Mouse (Mus musculus): ENCODE measurements around the gene H2-T24.
"Not testable (repeated sequence)": the region's sequence is repeated elsewhere in the genome, so short reads cannot be mapped to it uniquely, and the experiment has no call there.

H2-T24 gene

DNA sequence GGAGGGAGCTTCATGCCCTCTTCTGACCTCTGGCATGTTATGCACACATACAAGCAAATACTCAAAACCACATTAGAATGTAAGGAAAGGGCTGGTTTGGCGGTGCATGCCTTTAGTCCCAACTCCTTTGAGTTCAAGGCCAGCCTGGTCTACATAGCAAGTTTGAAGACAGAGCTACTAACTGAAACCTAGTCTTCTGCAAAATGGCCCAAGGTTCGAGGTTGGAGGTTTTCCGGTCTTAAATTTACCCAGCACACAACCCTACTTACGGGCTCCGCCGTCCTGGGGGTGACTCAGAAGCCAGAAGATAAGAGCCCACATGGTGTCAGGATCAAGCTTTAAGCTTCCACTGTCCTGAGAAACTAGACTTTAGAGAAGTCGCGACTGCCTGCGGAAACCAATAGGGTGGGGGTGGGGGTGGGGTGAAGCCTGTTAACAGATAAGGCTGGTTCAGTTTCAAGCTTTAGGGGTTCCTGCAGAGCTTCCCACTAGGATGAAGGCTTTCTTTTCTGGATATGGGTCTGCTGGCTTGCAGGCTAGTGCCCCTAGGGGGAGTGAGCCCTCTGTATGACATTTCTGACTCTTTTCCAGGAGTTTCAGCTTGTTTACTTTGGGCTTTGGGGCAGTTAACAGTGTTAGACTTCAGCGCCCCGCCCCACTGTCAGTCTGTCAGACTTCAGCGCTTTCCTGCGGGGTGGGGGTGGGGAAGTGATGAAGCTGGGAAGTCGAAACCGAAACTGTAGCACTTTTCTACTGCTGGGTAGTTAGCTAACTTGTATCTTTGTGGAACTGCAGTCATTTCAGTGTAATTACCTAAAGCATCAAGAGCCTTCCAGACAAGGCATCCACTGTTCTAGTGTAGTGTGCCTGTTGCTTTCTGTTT lies at the start of gene H2-T24:
Gene H2-T24, minus strand, starts transcription at position 370 of the 883 bp plus-strand sequence.
- peak; percentile 79 for DNase-seq (ENCODE audit: low read depth)

DNA sequence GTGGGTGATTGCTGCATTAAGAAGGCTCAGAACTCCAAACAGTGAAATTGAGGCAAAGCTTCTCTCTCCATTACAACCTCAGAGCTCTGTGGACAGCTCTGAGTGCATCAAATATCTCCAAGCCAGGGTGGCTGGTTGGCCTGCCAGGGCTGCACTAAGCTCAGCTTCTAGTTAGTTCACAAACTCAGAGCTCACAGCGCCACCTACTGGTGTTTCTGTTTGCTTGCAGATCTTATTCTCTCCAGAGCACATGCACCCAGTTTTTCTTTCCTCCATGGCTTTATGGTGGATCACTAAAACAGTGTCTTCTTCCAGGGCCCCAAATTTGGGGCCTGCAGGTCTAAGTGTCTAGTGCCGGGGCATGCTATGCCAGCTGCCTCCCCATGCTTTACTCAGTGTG lies 40.5 kb upstream of the H2-T24 start:
- DNase-seq (ENCODE audit: low read depth), result peak; percentile 96

DNA sequence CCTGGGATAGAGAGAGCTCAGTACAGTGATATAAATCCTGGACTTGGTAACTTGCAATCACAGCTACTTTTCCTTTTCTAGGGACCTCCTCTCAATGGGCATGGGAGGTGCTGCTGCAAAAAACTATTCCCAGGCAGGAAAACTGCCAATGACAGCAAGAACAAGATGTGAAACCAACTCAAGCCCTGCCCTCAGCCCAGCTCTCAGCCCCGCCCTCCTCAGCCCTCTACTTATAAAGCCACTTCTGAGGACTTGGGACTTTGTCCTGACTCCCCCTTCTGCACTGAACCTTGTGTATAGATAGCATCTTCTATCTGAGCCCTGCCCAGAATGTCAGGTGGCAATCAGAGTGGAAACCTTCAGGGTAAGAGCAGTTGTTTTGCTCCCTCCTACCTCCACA lies 38.0 kb upstream of the H2-T24 start, which contains the start of gene Gm11127:
Gene Gm11127, minus strand, starts transcription at position 10 of the 400 bp plus-strand sequence.
- not testable (repeated sequence) for DNase-seq (ENCODE audit: low read depth)

DNA sequence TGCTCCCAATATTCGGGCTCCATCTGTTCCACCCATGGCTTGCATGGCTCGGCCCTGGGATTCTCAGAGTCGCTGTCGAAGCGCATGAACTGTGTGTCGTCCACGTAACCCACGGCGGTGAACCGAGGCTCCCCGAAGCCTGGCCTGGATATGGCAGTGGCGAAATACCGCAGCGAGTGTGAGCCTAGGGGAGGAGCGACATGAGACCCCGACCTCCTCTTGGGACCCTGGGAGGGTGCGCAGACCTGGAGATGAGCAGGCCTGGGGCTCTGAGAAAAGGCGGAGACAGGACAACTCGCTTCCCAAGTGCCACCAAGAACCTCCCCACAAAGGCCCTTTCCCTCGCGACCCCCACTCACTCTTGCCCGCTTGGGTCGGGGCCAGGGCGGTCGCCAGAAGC lies 37.6 kb upstream of the H2-T24 start:
- DNase-seq (ENCODE audit: low read depth), result not testable (repeated sequence)

DNA sequence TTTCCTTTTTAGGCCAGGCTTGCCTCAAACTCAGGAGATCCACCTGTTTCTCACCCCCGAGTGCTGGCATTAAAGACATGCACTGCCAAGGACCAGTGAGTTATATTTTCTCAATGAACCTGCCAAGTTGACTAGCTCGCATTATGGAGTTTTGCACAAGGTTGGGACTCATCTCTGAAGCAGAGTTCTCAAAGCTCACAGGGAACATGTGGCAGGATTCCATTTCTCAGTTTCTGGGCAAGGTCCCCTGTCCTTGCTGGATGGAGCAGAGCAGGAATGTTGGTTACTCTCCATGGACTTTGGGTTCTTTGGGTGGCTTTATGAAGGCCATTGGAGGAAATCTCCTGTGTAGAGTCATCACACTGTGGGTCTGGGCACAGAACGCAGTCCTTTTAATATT lies 22.9 kb upstream of the H2-T24 start:
- DNase-seq (ENCODE audit: low read depth), result peak; percentile 19

DNA sequence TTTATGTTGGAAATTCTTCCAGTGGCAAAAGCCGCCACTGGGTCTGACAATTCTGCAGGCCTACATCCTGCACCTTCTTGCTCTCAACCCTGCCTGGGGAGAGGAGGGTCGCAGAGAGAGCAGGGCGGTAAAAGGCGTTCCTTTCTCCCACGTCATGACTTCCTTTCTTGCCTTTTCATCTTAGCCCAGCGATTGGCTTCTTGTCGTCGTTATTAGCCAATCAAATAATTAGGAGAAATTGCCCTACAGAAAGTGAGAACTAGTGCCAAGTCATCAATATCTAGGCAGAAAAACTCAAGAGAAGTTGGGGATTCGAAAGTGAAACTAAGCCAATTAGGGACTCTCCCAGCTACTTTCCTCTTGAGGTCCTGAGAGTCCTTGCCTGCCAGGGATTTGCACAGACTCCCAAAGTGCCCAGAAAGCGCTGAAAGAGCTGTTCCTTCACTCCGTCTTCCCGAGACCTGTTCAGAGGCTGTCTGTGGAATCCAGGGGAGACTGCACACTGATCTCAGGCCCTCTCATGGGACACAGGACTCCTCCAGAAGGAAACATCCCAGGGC lies 22.3 kb upstream of the H2-T24 start, which contains the start of the genes H2-T22 and Gm6034:
Gene H2-T22, minus strand, starts transcription at position 138 of the 560 bp plus-strand sequence.
Gene Gm6034, plus strand, starts transcription at position 352 of the 560 bp plus-strand sequence.
- DNase-seq (ENCODE audit: low read depth), result peak; percentile 87

DNA sequence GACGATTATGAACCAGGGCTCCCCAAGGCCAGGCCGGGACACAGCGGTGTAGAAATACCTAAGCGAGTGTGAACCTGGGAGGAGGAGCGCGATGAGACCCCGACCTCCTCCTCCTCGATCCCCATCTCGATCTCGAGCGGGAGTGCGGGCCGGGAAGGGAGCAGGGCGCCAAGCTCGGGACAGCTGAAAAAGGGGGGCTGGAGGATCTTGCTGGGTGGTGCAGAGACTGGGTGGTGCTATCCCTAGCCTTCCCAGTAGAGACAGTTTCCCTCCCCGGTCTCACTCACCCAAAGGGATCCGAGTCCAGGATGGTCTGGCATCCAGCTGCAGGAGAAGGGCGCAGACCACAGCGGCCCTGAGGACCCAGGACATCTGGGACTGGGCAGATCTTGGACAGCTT lies 21.7 kb upstream of the H2-T24 start:
- DNase-seq (ENCODE audit: low read depth), result not testable (repeated sequence)

DNA sequence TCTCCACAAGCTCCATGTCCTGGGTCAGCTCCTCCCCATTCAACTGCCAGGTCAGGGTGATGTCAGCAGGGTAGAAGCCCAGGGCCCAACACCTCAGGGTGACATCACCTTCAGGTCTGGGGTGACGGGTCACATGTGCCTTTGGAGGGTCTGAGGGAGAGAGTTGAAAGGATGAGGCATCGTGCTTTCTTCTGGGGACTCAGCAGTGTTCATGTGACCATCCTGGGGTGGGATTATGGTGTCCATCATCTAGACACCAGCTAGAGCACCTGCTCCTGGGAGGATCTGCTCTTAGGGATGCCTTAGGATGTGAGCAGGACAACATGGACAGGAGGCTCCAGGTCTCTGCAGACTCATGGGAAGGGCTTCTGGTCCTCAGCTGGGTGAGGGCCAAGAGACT lies 20.2 kb upstream of the H2-T24 start:
- DNase-seq (ENCODE audit: low read depth), result not testable (repeated sequence)

DNA sequence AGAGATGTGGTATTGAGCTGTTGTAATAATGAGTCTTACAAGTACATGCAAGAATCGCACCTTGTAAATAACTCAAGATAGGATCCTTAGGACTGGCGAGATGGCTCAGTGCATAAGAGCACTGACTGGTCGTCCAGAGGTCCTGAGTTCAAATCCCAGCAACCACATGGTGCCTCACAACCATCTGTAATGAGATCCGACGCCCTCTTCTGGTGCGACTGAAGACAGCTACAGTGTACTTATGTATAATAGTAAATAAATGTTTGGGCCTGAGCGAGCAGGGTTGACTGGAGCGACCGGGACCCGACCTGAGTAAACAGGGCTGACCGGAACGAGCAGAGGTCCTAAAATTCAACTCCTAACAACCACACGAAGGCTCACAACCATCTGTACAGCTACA lies 15.8 kb upstream of the H2-T24 start:
- not testable (repeated sequence) for DNase-seq (ENCODE audit: low read depth)

DNA sequence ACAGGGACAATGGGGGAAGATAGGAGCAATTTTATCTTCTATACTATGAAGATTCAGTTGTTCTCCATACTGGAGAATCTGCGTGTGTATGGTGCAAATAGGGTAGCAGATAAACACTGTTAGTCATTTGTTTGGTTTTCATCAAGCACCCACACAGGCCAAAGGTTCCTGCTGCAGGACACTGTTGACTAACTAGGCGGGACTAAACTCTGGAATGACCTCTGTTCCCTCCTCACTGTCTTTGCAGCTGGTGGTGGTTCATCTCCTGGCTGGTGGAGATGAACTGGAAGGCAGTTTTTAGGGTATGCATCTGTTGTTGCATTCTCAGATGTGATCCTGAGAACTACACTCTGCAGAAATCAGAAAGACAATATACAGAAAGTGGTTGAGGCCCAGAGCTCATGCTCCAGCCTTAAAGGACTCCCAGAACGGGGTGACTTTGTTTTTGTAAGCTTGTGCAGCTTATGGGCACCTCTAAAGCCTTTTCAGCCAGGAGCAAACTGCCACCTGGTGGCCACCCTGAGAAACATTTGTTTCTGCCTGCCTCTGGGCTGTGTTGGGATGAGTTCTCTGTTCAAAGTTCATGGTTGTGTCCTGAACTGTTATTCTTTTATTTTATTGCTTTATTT lies 14.8 kb upstream of the H2-T24 start:
- not testable (repeated sequence) for DNase-seq (ENCODE audit: low read depth)

DNA sequence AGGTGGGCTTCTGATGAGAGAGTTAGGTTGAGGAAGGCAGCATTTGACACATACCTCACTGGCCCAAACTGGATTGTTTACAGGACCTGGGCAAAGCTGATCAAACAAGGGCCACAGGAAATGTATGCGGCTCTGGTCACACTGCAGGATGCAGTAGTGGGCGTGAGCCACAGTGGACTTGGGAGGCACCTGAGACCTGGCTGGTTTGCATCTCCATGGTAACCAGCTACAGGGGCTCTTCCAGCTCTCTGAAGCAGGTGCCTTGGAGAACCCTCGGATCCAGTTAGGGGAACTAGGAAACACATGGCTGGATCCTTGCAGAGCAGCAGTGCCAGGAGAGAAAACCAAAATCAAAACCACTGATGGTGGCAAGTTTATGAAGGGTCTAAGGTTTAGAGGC lies 14.2 kb upstream of the H2-T24 start:
- not testable (repeated sequence) for DNase-seq (ENCODE audit: low read depth)

DNA sequence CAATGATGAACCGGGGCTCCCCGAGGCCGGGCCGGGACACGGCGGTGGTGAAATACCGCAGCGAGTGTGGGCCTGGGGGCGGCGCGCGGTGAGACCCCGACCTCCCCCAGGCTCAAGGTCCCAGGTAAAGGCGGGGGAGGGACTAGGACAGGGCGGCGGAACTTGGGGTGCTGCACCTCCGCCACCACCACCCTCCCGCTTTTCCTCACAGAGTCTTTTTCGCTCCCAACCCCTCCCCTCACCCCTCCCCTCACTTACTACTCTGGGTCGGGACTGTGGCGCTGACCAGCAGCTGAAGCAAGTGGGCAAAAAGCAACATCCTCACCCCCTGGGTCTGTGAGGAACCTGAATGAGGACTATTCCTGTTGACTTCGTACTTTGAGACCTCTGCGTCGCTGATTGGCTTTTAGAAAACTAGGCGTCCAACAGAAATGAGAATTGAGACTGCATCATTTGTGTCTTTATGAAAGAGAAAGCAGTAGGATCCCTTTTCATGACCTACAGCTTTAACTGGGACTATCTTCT lies 12.1 kb upstream of the H2-T24 start, which contains the start of gene H2-T23:
Gene H2-T23, minus strand, starts transcription at position 505 of the 525 bp plus-strand sequence.
- DNase-seq (ENCODE audit: low read depth), result peak; percentile 62

DNA sequence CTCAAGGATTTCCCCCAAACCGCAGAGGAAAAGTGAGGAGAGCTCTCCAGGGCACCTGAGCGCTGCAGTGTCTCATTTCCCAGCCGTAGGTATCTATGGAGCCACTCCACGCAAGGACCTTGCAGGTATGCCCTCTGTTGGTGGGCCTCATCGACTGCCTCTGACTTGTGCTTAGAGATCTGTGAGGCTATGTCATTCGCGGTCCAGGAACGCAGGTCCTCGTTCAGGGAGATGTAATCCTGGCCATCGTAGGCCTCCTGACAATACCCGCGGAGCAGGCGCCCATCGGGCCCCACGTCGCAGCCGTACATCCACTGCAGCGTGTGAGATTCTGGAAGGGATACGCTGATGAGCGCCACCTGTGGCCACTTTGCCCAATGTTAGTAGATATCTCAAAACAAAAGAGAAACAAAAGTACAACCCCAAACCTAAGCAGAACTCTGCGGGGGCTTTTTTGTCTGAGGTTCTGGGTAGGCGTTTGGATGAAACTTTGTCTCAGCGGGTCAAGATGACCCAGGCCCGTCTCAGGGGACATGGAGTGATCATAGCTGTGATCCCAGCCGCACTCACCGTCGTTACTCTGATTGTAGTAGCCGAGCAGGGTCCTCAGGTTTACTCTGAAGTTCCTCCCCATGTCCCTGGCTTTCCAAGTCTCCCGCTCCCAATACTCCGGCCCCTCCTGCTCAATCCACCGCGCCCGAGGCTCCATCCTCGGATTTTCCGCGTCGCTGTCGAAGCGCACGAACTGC lies 11.4 kb upstream of the H2-T24 start:
- not testable (repeated sequence) for DNase-seq (ENCODE audit: low read depth)

DNA sequence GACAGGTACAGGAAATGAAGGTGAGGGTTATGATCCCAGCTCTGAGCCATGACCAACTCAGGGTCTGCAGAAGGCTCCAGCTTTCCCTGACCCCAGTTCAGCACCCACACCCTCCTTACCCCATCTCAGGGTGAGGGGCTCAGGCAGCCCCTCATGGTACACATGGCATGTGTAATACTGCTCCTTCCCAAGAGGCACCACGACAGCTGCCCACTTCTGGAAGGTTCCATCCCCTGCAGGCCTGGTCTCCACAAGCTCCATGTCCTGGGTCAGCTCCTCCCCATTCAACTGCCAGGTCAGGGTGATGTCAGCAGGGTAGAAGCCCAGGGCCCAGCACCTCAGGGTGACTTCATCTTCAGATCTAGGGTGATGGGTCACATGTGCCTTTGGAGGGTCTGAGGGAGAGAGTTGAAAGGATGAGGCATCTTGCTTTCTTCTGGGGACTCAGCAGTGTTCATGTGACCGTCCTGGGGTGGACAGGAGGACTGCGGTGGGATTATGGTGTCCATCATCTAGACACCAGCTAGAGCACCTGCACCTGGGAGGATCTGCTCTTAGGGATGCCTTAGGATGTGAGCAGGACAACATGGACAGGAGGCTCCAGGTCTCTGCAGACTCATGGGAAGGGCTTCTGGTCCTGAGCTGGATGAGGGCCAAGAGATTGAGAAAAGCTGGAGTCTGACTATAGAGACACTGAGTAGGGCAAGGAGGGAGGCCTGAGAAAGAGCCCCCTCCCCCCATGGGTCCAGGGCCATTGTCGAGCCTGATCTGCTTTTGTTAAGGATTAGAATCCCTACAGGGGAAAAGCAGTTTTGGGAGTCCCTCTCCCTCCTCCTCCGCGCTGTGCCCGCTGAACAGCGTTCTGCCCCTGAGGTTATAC lies 10.6 kb upstream of the H2-T24 start:
- not testable (repeated sequence) for DNase-seq (ENCODE audit: low read depth)

DNA sequence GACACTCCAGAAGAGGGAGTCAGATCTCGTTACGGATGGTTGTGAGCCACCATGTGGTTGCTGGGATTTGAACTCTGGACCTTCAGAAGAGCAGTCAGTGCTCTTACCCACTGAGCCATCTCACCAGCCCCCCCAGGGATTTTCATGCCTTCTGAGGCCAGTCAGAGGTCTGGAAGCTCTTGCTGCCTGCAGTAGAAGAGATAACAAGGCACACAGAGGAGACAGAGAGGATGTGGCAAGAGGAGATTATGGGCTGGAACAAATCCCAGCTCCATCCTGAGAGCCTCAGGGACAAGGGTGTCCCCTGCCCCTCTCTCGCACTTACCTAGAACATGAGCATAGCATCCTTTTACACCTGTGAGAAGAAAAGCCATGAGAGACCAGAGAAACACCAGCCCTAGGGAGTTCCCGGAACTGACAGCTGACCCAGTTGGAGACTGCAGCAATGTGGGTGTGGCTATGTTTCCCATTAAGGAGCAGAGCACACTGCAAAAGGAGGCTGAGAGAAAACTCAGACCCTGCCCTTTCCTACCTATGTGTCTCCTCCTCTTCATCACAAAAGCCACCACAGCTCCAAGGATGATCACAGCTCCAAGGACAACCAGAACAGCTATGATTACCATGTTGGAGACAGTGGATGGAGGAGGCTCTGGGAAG lies 9.8 kb upstream of the H2-T24 start:
- not testable (repeated sequence) for DNase-seq (ENCODE audit: low read depth)

DNA sequence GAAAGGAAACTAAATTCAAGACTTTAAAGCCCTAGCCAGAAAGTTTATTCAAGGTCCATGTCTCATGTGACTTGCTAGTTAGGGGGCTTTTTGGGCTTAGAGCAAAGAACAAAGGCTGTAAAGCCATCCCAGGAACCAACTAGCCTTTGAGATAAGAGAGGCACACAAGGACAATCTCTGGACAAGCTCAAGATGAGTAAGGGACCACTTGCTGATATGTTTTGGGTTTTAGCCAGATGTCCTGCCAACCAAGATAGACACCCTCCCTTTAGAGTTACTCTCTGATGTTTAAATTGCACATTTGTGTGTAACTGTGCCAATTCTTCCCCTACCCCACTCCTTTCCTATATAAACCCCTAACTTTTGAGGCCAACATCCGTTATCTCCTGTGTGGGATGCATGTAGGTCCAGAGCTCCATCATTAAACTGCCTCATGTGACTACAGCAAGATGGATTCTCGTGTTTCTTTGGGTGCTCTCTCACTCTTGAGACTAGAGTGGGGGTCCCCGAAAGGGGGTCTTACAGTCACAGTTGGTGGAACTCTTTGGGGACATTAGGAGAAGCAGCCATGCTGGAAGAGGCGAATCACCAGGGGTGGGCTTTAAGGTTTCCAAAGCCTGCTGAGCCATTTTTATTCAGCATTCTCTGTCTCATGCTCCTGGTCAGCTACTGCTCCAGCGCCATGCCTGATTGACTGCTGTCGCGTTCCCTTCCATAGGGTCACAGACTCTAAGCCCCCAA lies 8.7 kb upstream of the H2-T24 start:
- no peak for DNase-seq (ENCODE audit: low read depth)

DNA sequence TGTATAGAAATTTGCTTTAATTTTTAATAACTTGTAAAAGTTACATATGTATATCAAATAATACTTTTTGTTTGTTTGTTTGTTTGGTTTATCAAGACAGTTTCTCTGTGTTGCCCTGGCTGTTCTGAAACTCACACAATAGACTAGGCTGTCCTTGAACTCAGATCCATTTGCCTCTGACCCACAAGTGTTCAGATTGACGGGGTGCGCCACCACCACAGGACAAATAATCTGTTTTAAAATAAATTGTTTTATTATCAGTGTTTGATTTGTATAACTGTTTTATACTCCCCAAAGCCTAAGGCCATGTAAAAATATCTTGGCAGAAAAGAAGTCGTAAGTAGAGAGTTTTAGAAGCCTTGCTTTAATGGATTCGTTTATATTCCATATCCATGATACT lies 7.3 kb upstream of the H2-T24 start:
- DNase-seq (ENCODE audit: low read depth), result no peak

DNA sequence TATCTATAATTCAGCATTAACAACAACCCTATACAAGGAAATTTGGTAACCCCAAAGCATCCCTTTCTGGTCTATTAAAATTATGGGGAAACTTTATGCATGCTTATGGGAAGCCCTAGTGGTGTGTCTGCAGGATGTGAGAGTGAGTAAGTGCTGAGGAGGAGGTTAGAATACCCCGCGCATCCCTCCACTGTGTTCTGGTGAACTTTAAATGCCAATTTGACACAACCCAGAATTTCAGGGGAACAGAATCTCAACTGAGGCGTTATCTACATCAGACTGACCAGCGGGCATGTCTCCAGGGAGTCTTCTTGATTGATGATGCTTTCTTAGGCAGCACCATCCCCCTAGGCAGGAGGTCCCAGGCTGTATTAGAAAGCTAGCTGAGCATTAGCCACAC lies 5.5 kb upstream of the H2-T24 start:
- no peak for DNase-seq (ENCODE audit: low read depth)

DNA sequence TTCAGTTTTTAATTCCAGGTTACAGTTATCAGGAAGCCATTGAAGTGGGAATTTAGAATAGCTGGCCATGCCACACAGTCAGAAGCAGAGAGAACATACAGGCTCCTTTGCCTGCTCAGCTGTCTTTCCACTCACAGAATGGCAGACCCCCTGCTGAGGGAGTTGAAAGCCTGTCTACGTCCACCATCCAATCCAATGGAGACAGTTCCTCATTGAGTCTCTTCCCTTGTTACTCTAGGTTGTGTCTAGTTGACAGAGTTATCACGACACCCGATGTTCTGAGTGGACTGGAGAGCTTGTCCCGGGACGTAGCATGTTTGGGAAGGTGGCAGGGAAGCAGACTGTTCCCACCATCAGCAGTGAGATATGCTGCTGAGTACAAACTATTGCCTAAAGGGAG lies 4.8 kb upstream of the H2-T24 start:
- DNase-seq (ENCODE audit: low read depth), result no peak
